Mouse (Mus musculus) stomach, embryonic 16.5 days (tissue): Measurements from ENCODE around the gene Fdx1. TPM values are rescaled to one million over a fixed set of nuclear protein-coding genes. Genes with fewer than 3 reads are reported as not detected.

Source experiments
- ATAC-seq: fragments of 200-750 bp; cut with Nextera tagmentation; 2 replicates; pipeline ENCODE4 v1.8.0; 2017; ENCODE audit warnings: moderate number of reproducible peaks, moderate TSS enrichment; ENCODE audit not compliant: insufficient read depth, low FRiP score
- H3K27ac ChIP-seq: fragments of 300-500 bp; sonication (generic); 2 replicates; pipeline ENCODE4 v1.5.1; 2014; ENCODE audit warnings: low read length
- H3K27me3 ChIP-seq: fragments of 300-500 bp; sonication (generic); 2 replicates; pipeline ENCODE4 v1.6.1; 2014; ENCODE audit warnings: low read length, control low read depth, mixed read lengths; ENCODE audit not compliant: control insufficient read depth, insufficient read depth
- H3K36me3 ChIP-seq: fragments of 300-500 bp; sonication (generic); 2 replicates; pipeline ENCODE4 v1.6.1; 2014; ENCODE audit warnings: low read length; ENCODE audit not compliant: control insufficient read depth, insufficient read depth
- H3K4me1 ChIP-seq: fragments of 300-500 bp; sonication (generic); 2 replicates; pipeline ENCODE4 v1.6.1; 2014; ENCODE audit warnings: low read length, control low read depth, mixed read lengths; ENCODE audit not compliant: control insufficient read depth, insufficient read depth
- H3K4me2 ChIP-seq: fragments of 300-500 bp; sonication (generic); 2 replicates; pipeline ENCODE4 v1.6.1; 2014; ENCODE audit warnings: low read depth, low read length, mixed read lengths
- H3K4me3 ChIP-seq: fragments of 300-500 bp; sonication (generic); replicated peaks from 2 replicates; pipeline ENCODE4 v1.5.1; 2014; ENCODE audit warnings: mild to moderate bottlenecking, low read length
- H3K9ac ChIP-seq: fragments of 300-500 bp; sonication (generic); 2 replicates; pipeline ENCODE4 v1.6.1; 2014; ENCODE audit warnings: low read length
- H3K9me3 ChIP-seq: fragments of 300-500 bp; sonication (generic); replicated peaks from 2 replicates; pipeline ENCODE4 v1.6.1; 2016; ENCODE audit warnings: low read length, control low read depth; ENCODE audit not compliant: control insufficient read depth
- WGBS: fragments of 180-500 bp; shearing (Covaris S2); extraction: QIAGEN DNeasy Blood & Tissue Kit; methylation state at CpG from one replicate; pipeline ENCODE4 v1.1.7; 2014; 5-methylcytosine and 5-hydroxymethylcytosine counted together
- polyA plus RNA-seq: library from polyadenylated mRNA; unstranded; fragments of >200 nt; fragmentation: Nextera tagmentation; extraction: Ambion mirVana; gene quantifications from 2 replicates; pipeline ENCODE4 v1.2.1, GENCODE M21; 2015

Fdx1 gene
- polyA plus RNA-seq, 1 experiment from 2014 or later = 80.0 TPM

DNA sequence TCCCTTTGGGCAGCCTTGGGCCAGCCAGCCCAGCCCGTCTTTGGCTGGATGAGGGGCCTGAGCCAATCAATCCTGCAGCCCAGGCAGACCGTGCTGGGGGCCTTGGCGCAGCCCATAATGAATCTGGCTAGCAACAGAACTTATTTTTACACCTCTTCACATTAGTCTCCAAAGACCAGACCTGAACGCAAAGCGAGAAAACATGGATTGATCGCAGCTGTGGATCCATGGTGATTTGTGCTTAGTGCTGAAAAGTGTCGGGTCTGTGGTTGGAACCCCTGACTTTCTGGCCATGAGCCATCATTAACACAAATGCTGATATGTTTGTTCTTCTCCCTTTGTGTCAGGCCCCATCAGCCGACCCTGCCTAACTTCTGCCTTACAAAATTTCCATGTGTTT is 56.4 kb downstream of the Fdx1 start:
- no peak for ATAC-seq
- no peaks in the 10 kb centered on the region for H3K9me3 ChIP-seq
- 71% methylated on average over 8 of the region's 8 CpGs for WGBS

More for the DNA sequence above, 56.4 kb downstream of the Fdx1 start:
- H3K4me3 ChIP-seq = no peak overlapping the region
- no peak overlapping the region for H3K27ac ChIP-seq
- no peak overlapping the region for H3K9ac ChIP-seq
- no peaks in the 10 kb centered on the region for H3K4me1 ChIP-seq
- H3K27me3 ChIP-seq = no peaks in the 10 kb centered on the region
- H3K4me2 ChIP-seq = no peak overlapping the region
- no peaks in the 10 kb centered on the region for H3K36me3 ChIP-seq

Other genes starting within 250 kb of the Fdx1 start
- gene Arhgap20, start 198.2 kb downstream of the Fdx1 start, polyA plus RNA-seq = 2.7 and 3.5 TPM in 2 replicates
- gene Rdx, start 83.6 kb upstream of the Fdx1 start, polyA plus RNA-seq = 74.0 and 81.4 TPM in 2 replicates
- 1.5 and 2.2 TPM in 2 replicates for gene Zc3h12c, start 205.0 kb upstream of the Fdx1 start, polyA plus RNA-seq